Mouse (Mus musculus): ENCODE results near the gene Slc5a5. TPM values are rescaled to one million over a fixed set of nuclear protein-coding genes. Genes with fewer than 3 reads are reported as not detected.
A peak's percentile ranks its signal among the peaks of the same experiment; 100 is the strongest.

The Slc5a5 gene
- polyA plus RNA-seq, 1 experiment from 2014 or later, result 0.11 TPM

- no peak overlapping the region for H3K27ac ChIP-seq (ENCODE audit: low read length)
- no peak overlapping the region for H3K4me2 ChIP-seq (ENCODE audit: low read depth, low read length)
- H3K9ac ChIP-seq (ENCODE audit: low read depth, low read length), result no peak overlapping the region
- no peak overlapping the region for H3K4me3 ChIP-seq (ENCODE audit: low read depth, low read length)
- ATAC-seq (ENCODE audit: low read depth), result no peak
- peaks cover 23% of the 10 kb centered on the region for H3K4me1 ChIP-seq (ENCODE audit: control insufficient read depth, low read depth, low read length)
- peaks cover 20% of the 10 kb centered on the region for H3K36me3 ChIP-seq (ENCODE audit: control insufficient read depth, insufficient read depth)
- no peaks in the 10 kb centered on the region for H3K9me3 ChIP-seq (replicated peaks; ENCODE audit: control insufficient read depth, low read length)
- peaks cover 55% of the 10 kb centered on the region for H3K27me3 ChIP-seq (ENCODE audit: control insufficient read depth, insufficient read depth, low read depth, low read length)
- WGBS (ENCODE audit: insufficient replicate concordance), result 84% methylated on average over 5 of the region's 5 CpGs
Observed at GRCm38 (mm10) chr8:70890656-70891055, 1.9 kb downstream of the Slc5a5 start.

GRCm38 (mm10) chr8:70887669-70888068 lies 4.9 kb downstream of the Slc5a5 start:
- H3K27ac ChIP-seq (ENCODE audit: low read length), result no peak overlapping the region
- H3K4me1 ChIP-seq (ENCODE audit: control insufficient read depth, low read depth, low read length), result peaks cover 17% of the 10 kb centered on the region
- 0 out of 2 replicates have a peak overlapping the region, but pooled peaks have one; percentile 3 for H3K4me2 ChIP-seq (ENCODE audit: low read depth, low read length)
- H3K9me3 ChIP-seq (replicated peaks; ENCODE audit: control insufficient read depth, low read length), result no peaks in the 10 kb centered on the region
- peak; percentile 63 for ATAC-seq (ENCODE audit: low read depth)
- H3K27me3 ChIP-seq (ENCODE audit: control insufficient read depth, insufficient read depth, low read depth, low read length), result peaks cover 42% of the 10 kb centered on the region
- no peak overlapping the region for H3K9ac ChIP-seq (ENCODE audit: low read depth, low read length)
- WGBS (ENCODE audit: insufficient replicate concordance), result 7% methylated on average over 16 of the region's 18 CpGs
- no peaks in the 10 kb centered on the region for H3K36me3 ChIP-seq (ENCODE audit: control insufficient read depth, insufficient read depth)
- H3K4me3 ChIP-seq (ENCODE audit: low read depth, low read length), result no peak overlapping the region

GRCm38 (mm10) chr8:70885612-70886011 lies 6.9 kb downstream of the Slc5a5 start:
- Histone ChIP-seq H3K4me3 (ENCODE audit: low read depth, low read length) (no peak overlapping the region), H3K27ac (ENCODE audit: low read length) (no peak overlapping the region), H3K9me3 (replicated peaks; ENCODE audit: control insufficient read depth, low read length) (no peaks in the 10 kb centered on the region), H3K4me2 (ENCODE audit: low read depth, low read length) (no peak overlapping the region), H3K36me3 (ENCODE audit: control insufficient read depth, insufficient read depth) (no peaks in the 10 kb centered on the region), H3K4me1 (ENCODE audit: control insufficient read depth, low read depth, low read length) (peaks cover 5% of the 10 kb centered on the region), H3K27me3 (ENCODE audit: control insufficient read depth, insufficient read depth, low read depth, low read length) (peaks cover 23% of the 10 kb centered on the region), H3K9ac (ENCODE audit: low read depth, low read length) (no peak overlapping the region)
- no peak for ATAC-seq (ENCODE audit: low read depth)
- WGBS (ENCODE audit: insufficient replicate concordance), result 15% methylated on average over 12 of the region's 12 CpGs

GRCm38 (mm10) chr8:70884683-70885082 lies 7.9 kb downstream of the Slc5a5 start:
- no peaks in the 10 kb centered on the region for H3K36me3 ChIP-seq (ENCODE audit: control insufficient read depth, insufficient read depth)
- WGBS (ENCODE audit: insufficient replicate concordance), result 46% methylated on average over 10 of the region's 10 CpGs
- no peak overlapping the region for H3K4me2 ChIP-seq (ENCODE audit: low read depth, low read length)
- peaks cover 23% of the 10 kb centered on the region for H3K27me3 ChIP-seq (ENCODE audit: control insufficient read depth, insufficient read depth, low read depth, low read length)
- H3K9ac ChIP-seq (ENCODE audit: low read depth, low read length), result no peak overlapping the region
- H3K9me3 ChIP-seq (replicated peaks; ENCODE audit: control insufficient read depth, low read length), result no peaks in the 10 kb centered on the region
- H3K4me1 ChIP-seq (ENCODE audit: control insufficient read depth, low read depth, low read length), result peaks cover 5% of the 10 kb centered on the region
- H3K27ac ChIP-seq (ENCODE audit: low read length), result no peak overlapping the region
- H3K4me3 ChIP-seq (ENCODE audit: low read depth, low read length), result no peak overlapping the region
- no peak for ATAC-seq (ENCODE audit: low read depth)

- Histone ChIP-seq H3K4me3 (ENCODE audit: low read depth, low read length) (no peak overlapping the region), H3K27ac (ENCODE audit: low read length) (no peak overlapping the region), H3K9me3 (replicated peaks; ENCODE audit: control insufficient read depth, low read length) (no peaks in the 10 kb centered on the region), H3K27me3 (ENCODE audit: control insufficient read depth, insufficient read depth, low read depth, low read length) (peaks cover 27% of the 10 kb centered on the region), H3K4me1 (ENCODE audit: control insufficient read depth, low read depth, low read length) (peaks cover 5% of the 10 kb centered on the region), H3K4me2 (ENCODE audit: low read depth, low read length) (no peak overlapping the region), H3K9ac (ENCODE audit: low read depth, low read length) (no peak overlapping the region), H3K36me3 (ENCODE audit: control insufficient read depth, insufficient read depth) (no peaks in the 10 kb centered on the region)
- ATAC-seq (ENCODE audit: low read depth), result no peak
- 59% methylated on average over 4 of the region's 4 CpGs for WGBS (ENCODE audit: insufficient replicate concordance)
Observed at GRCm38 (mm10) chr8:70884186-70884585, 8.4 kb downstream of the Slc5a5 start.

- WGBS (ENCODE audit: insufficient replicate concordance), result 32% methylated on average over 11 of the region's 11 CpGs
- no peak for ATAC-seq (ENCODE audit: low read depth)
- H3K27me3 ChIP-seq (ENCODE audit: control insufficient read depth, insufficient read depth, low read depth, low read length), result peaks cover 13% of the 10 kb centered on the region
Observed at GRCm38 (mm10) chr8:70880546-70880945, 12.0 kb downstream of the Slc5a5 start.

GRCm38 (mm10) chr8:70880126-70880525 lies 12.4 kb downstream of the Slc5a5 start:
- no peak for ATAC-seq (ENCODE audit: low read depth)
- Histone ChIP-seq H3K9ac (ENCODE audit: low read depth, low read length) (no peak overlapping the region), H3K27me3 (ENCODE audit: control insufficient read depth, insufficient read depth, low read depth, low read length) (peaks cover 13% of the 10 kb centered on the region), H3K27ac (ENCODE audit: low read length) (no peak overlapping the region), H3K36me3 (ENCODE audit: control insufficient read depth, insufficient read depth) (no peaks in the 10 kb centered on the region), H3K9me3 (replicated peaks; ENCODE audit: control insufficient read depth, low read length) (no peaks in the 10 kb centered on the region), H3K4me3 (ENCODE audit: low read depth, low read length) (no peak overlapping the region), H3K4me1 (ENCODE audit: control insufficient read depth, low read depth, low read length) (peaks cover 4% of the 10 kb centered on the region), H3K4me2 (ENCODE audit: low read depth, low read length) (no peak overlapping the region)
- 15% methylated on average over 4 of the region's 4 CpGs for WGBS (ENCODE audit: insufficient replicate concordance)

More at GRCm38 (mm10) chr8:70880546-70880945, 12.0 kb downstream of the Slc5a5 start:
- H3K9ac ChIP-seq (ENCODE audit: low read depth, low read length), result no peak overlapping the region
- peaks cover 4% of the 10 kb centered on the region for H3K4me1 ChIP-seq (ENCODE audit: control insufficient read depth, low read depth, low read length)
- no peak overlapping the region for H3K4me2 ChIP-seq (ENCODE audit: low read depth, low read length)
- no peak overlapping the region for H3K4me3 ChIP-seq (ENCODE audit: low read depth, low read length)
- H3K27ac ChIP-seq (ENCODE audit: low read length), result no peak overlapping the region
- no peaks in the 10 kb centered on the region for H3K36me3 ChIP-seq (ENCODE audit: control insufficient read depth, insufficient read depth)
- H3K9me3 ChIP-seq (replicated peaks; ENCODE audit: control insufficient read depth, low read length), result no peaks in the 10 kb centered on the region

GRCm38 (mm10) chr8:70879500-70879899 lies 13.1 kb downstream of the Slc5a5 start:
- H3K4me2 ChIP-seq (ENCODE audit: low read depth, low read length), result no peak overlapping the region

GRCm38 (mm10) chr8:70878178-70878577 lies 14.4 kb downstream of the Slc5a5 start:
- ATAC-seq (ENCODE audit: low read depth), result no peak
- 39% methylated on average over 2 of the region's 2 CpGs for WGBS (ENCODE audit: insufficient replicate concordance)
- Histone ChIP-seq H3K4me1 (ENCODE audit: control insufficient read depth, low read depth, low read length) (peaks cover 8% of the 10 kb centered on the region), H3K36me3 (ENCODE audit: control insufficient read depth, insufficient read depth) (no peaks in the 10 kb centered on the region), H3K4me3 (ENCODE audit: low read depth, low read length) (no peak overlapping the region), H3K27ac (ENCODE audit: low read length) (no peak overlapping the region), H3K27me3 (ENCODE audit: control insufficient read depth, insufficient read depth, low read depth, low read length) (peaks cover 13% of the 10 kb centered on the region), H3K4me2 (ENCODE audit: low read depth, low read length) (no peak overlapping the region), H3K9me3 (replicated peaks; ENCODE audit: control insufficient read depth, low read length) (no peaks in the 10 kb centered on the region), H3K9ac (ENCODE audit: low read depth, low read length) (no peak overlapping the region)

More at GRCm38 (mm10) chr8:70879500-70879899, 13.1 kb downstream of the Slc5a5 start:
- no peak overlapping the region for H3K9ac ChIP-seq (ENCODE audit: low read depth, low read length)
- no peaks in the 10 kb centered on the region for H3K36me3 ChIP-seq (ENCODE audit: control insufficient read depth, insufficient read depth)
- H3K4me1 ChIP-seq (ENCODE audit: control insufficient read depth, low read depth, low read length), result peaks cover 4% of the 10 kb centered on the region
- 53% methylated on average over 4 of the region's 4 CpGs for WGBS (ENCODE audit: insufficient replicate concordance)
- H3K27me3 ChIP-seq (ENCODE audit: control insufficient read depth, insufficient read depth, low read depth, low read length), result peaks cover 13% of the 10 kb centered on the region
- no peak overlapping the region for H3K4me3 ChIP-seq (ENCODE audit: low read depth, low read length)
- H3K9me3 ChIP-seq (replicated peaks; ENCODE audit: control insufficient read depth, low read length), result no peaks in the 10 kb centered on the region
- ATAC-seq (ENCODE audit: low read depth), result no peak
- H3K27ac ChIP-seq (ENCODE audit: low read length), result no peak overlapping the region

Data from liver, embryonic 16.5 days (tissue).